Mouse (Mus musculus): ENCODE results near the gene Gm8332.

DNA sequence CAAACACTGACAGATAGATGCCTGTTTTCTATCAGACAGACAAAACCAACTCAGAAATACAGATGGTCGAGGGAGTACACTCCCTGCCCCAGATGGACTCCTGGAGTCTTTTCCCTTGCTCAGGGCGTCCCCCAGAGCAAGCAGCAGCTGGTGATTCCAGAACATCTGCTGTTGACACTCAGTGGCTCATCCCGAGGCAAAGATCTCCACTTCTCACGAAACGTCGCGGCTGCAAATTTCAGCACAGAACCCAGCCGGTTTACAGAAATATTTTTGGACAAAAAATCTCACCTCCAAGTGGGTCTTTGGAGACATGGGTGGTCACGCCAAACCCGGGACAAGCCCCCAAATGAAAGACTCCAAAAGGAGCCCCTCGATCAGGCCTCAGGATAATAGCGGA, 35.3 kb downstream of the Gm8332 start:
- TF ChIP-seq ZC3H11A (IDR thresholded peaks at IDR 0.05; ENCODE audit: borderline replicate concordance, low read depth, low read length): no peak
- no peak for TF ChIP-seq ZNF384 (IDR thresholded peaks at IDR 0.05; ENCODE audit: low read depth, low read length)
- no peak for TF ChIP-seq HCFC1 (IDR thresholded peaks at IDR 0.05; ENCODE audit: borderline replicate concordance, insufficient read depth, low read length)
